Mouse (Mus musculus) neural tube, embryonic 12.5 days (tissue): ENCODE measurements around the gene Ccdc117. TPM values are rescaled to one million over a fixed set of nuclear protein-coding genes. Genes with fewer than 3 reads are reported as not detected.
"Not testable (repeated sequence)": the region's sequence is repeated elsewhere in the genome, so short reads cannot be mapped to it uniquely, and the experiment has no call there.

ENCODE experiments used
- ATAC-seq: fragments of 200-750 bp; cut with Nextera tagmentation; 2 replicates; pipeline ENCODE4 v1.8.0; 2017; ENCODE audit warnings: low read depth, mild to moderate bottlenecking, moderate TSS enrichment, moderate library complexity; ENCODE audit not compliant: low FRiP score
- H3K27ac ChIP-seq: fragments of 300-500 bp; sonication (generic); 2 replicates; pipeline ENCODE4 v1.5.1; 2016
- H3K27me3 ChIP-seq: fragments of 300-500 bp; sonication (generic); replicated peaks from 2 replicates; pipeline ENCODE4 v1.6.1; 2016; ENCODE audit warnings: mild to moderate bottlenecking
- H3K36me3 ChIP-seq: fragments of 300-500 bp; sonication (generic); 2 replicates; pipeline ENCODE4 v1.6.1; 2016; ENCODE audit warnings: mild to moderate bottlenecking
- H3K4me1 ChIP-seq: fragments of 300-500 bp; sonication (generic); 2 replicates; pipeline ENCODE4 v1.6.1; 2016
- H3K4me2 ChIP-seq: fragments of 300-500 bp; sonication (generic); replicated peaks from 2 replicates; pipeline ENCODE4 v1.6.1; 2016; ENCODE audit warnings: mild to moderate bottlenecking
- H3K4me3 ChIP-seq: fragments of 300-500 bp; sonication (generic); 2 replicates; pipeline ENCODE4 v1.5.1; 2016
- H3K9ac ChIP-seq: fragments of 300-500 bp; sonication (generic); 2 replicates; pipeline ENCODE4 v1.6.1; 2016; ENCODE audit warnings: mild to moderate bottlenecking
- H3K9me3 ChIP-seq: fragments of 300-500 bp; sonication (generic); 2 replicates; pipeline ENCODE4 v1.6.1; 2016; ENCODE audit warnings: mild to moderate bottlenecking
- WGBS: fragments of 180-500 bp; shearing (Covaris S2); methylation state at CpG from one replicate; pipeline ENCODE4 v1.1.7; 2016; 5-methylcytosine and 5-hydroxymethylcytosine counted together
- polyA plus RNA-seq: library from polyadenylated mRNA; unstranded; fragments of >200 nt; fragmentation: Nextera tagmentation; extraction: Ambion mirVana; gene quantifications from 2 replicates; pipeline ENCODE4 v1.2.1, GENCODE M21; 2016

Gene Ccdc117
- polyA plus RNA-seq, 1 experiment from 2014 or later = 22.3 TPM

- Histone ChIP-seq H3K9me3 (no peaks in the 10 kb centered on the region), H3K9ac (no peak overlapping the region), H3K4me1 (no peaks in the 10 kb centered on the region), H3K27me3 (no peaks in the 10 kb centered on the region), H3K4me3 (no peak overlapping the region), H3K27ac (no peak overlapping the region), H3K36me3 (no peaks in the 10 kb centered on the region), H3K4me2 (no peak overlapping the region)
- ATAC-seq = no peak
- 82% methylated on average over 13 of the region's 13 CpGs for WGBS
Observed at GRCm38 (mm10) chr11:5500903-5501741, 40.9 kb downstream of the Ccdc117 start.

- Histone ChIP-seq H3K9me3 (no peaks in the 10 kb centered on the region), H3K27me3 (no peaks in the 10 kb centered on the region), H3K4me3 (no peak overlapping the region), H3K9ac (no peak overlapping the region), H3K4me1 (no peaks in the 10 kb centered on the region), H3K27ac (no peak overlapping the region), H3K4me2 (no peak overlapping the region), H3K36me3 (no peaks in the 10 kb centered on the region)
- no peak for ATAC-seq
- WGBS = 92% methylated on average over 11 of the region's 11 CpGs
Observed at GRCm38 (mm10) chr11:5499961-5500644, 41.9 kb downstream of the Ccdc117 start.

- Histone ChIP-seq H3K4me1 (no peaks in the 10 kb centered on the region), H3K27ac (no peak overlapping the region), H3K4me3 (no peak overlapping the region), H3K4me2 (no peak overlapping the region), H3K27me3 (no peaks in the 10 kb centered on the region), H3K36me3 (no peaks in the 10 kb centered on the region), H3K9me3 (no peaks in the 10 kb centered on the region), H3K9ac (no peak overlapping the region)
- no peak for ATAC-seq
- WGBS = 83% methylated on average over 13 of the region's 13 CpGs
Observed at GRCm38 (mm10) chr11:5498931-5499661, 42.9 kb downstream of the Ccdc117 start.

- 75% methylated on average over 9 of the region's 9 CpGs for WGBS
- no peak overlapping the region for H3K4me2 ChIP-seq
- H3K36me3 ChIP-seq = no peaks in the 10 kb centered on the region
- H3K27ac ChIP-seq = no peak overlapping the region
- H3K9me3 ChIP-seq = no peaks in the 10 kb centered on the region
- no peak overlapping the region for H3K9ac ChIP-seq
- H3K27me3 ChIP-seq = no peaks in the 10 kb centered on the region
- H3K4me3 ChIP-seq = no peak overlapping the region
- no peak for ATAC-seq
- H3K4me1 ChIP-seq = no peaks in the 10 kb centered on the region
Observed at GRCm38 (mm10) chr11:5498422-5498821, 43.6 kb downstream of the Ccdc117 start.

- no peak overlapping the region for H3K4me3 ChIP-seq
- H3K27ac ChIP-seq = no peak overlapping the region
- H3K27me3 ChIP-seq = no peaks in the 10 kb centered on the region
- H3K4me2 ChIP-seq = no peak overlapping the region
- H3K9me3 ChIP-seq = no peaks in the 10 kb centered on the region
- no peak for ATAC-seq
- H3K36me3 ChIP-seq = no peaks in the 10 kb centered on the region
- H3K9ac ChIP-seq = no peak overlapping the region
- H3K4me1 ChIP-seq = no peaks in the 10 kb centered on the region
- WGBS = 93% methylated on average over 13 of the region's 13 CpGs
Observed at GRCm38 (mm10) chr11:5496559-5497248, 45.3 kb downstream of the Ccdc117 start.

GRCm38 (mm10) chr11:5495906-5496305 lies 46.1 kb downstream of the Ccdc117 start:
- no peak for ATAC-seq
- no peaks in the 10 kb centered on the region for H3K4me1 ChIP-seq
- H3K9me3 ChIP-seq = no peaks in the 10 kb centered on the region
- no peak overlapping the region for H3K27ac ChIP-seq
- no peak overlapping the region for H3K4me2 ChIP-seq
- H3K9ac ChIP-seq = no peak overlapping the region
- no peaks in the 10 kb centered on the region for H3K36me3 ChIP-seq
- 86% methylated on average over 5 of the region's 5 CpGs for WGBS
- no peaks in the 10 kb centered on the region for H3K27me3 ChIP-seq
- H3K4me3 ChIP-seq = no peak overlapping the region

GRCm38 (mm10) chr11:5495286-5495832 lies 46.6 kb downstream of the Ccdc117 start:
- H3K4me2 ChIP-seq = no peak overlapping the region
- no peak overlapping the region for H3K27ac ChIP-seq
- ATAC-seq = no peak
- H3K4me1 ChIP-seq = no peaks in the 10 kb centered on the region
- H3K9ac ChIP-seq = no peak overlapping the region
- 68% methylated on average over 12 of the region's 12 CpGs for WGBS
- H3K27me3 ChIP-seq = no peaks in the 10 kb centered on the region
- no peaks in the 10 kb centered on the region for H3K36me3 ChIP-seq
- no peak overlapping the region for H3K4me3 ChIP-seq
- H3K9me3 ChIP-seq = no peaks in the 10 kb centered on the region

GRCm38 (mm10) chr11:5493869-5494268 lies 48.1 kb downstream of the Ccdc117 start:
- H3K27ac ChIP-seq = no peak overlapping the region
- ATAC-seq = no peak
- 47% methylated on average over 2 of the region's 2 CpGs for WGBS
- no peak overlapping the region for H3K4me2 ChIP-seq
- no peak overlapping the region for H3K9ac ChIP-seq
- H3K9me3 ChIP-seq = no peaks in the 10 kb centered on the region
- no peak overlapping the region for H3K4me3 ChIP-seq
- no peaks in the 10 kb centered on the region for H3K36me3 ChIP-seq
- H3K27me3 ChIP-seq = no peaks in the 10 kb centered on the region
- H3K4me1 ChIP-seq = no peaks in the 10 kb centered on the region

- no peak overlapping the region for H3K4me3 ChIP-seq
- no peak overlapping the region for H3K4me2 ChIP-seq
- WGBS = 74% methylated on average over 7 of the region's 7 CpGs
- H3K36me3 ChIP-seq = no peaks in the 10 kb centered on the region
- no peaks in the 10 kb centered on the region for H3K4me1 ChIP-seq
- H3K9me3 ChIP-seq = no peaks in the 10 kb centered on the region
- H3K9ac ChIP-seq = no peak overlapping the region
- no peak overlapping the region for H3K27ac ChIP-seq
- H3K27me3 ChIP-seq = no peaks in the 10 kb centered on the region
- no peak for ATAC-seq
Observed at GRCm38 (mm10) chr11:5491912-5492311, 50.1 kb downstream of the Ccdc117 start.

GRCm38 (mm10) chr11:5490989-5491656 lies 50.9 kb downstream of the Ccdc117 start:
- 80% methylated on average over 10 of the region's 10 CpGs for WGBS
- H3K4me2 ChIP-seq = no peak overlapping the region
- no peaks in the 10 kb centered on the region for H3K27me3 ChIP-seq
- no peaks in the 10 kb centered on the region for H3K36me3 ChIP-seq
- H3K4me1 ChIP-seq = no peaks in the 10 kb centered on the region
- no peaks in the 10 kb centered on the region for H3K9me3 ChIP-seq
- no peak overlapping the region for H3K27ac ChIP-seq
- H3K4me3 ChIP-seq = no peak overlapping the region
- no peak for ATAC-seq
- no peak overlapping the region for H3K9ac ChIP-seq

- not testable (repeated sequence) for ATAC-seq, H3K36me3 ChIP-seq, H3K4me2 ChIP-seq, H3K27me3 ChIP-seq, H3K4me1 ChIP-seq, H3K9me3 ChIP-seq, H3K9ac ChIP-seq, H3K27ac ChIP-seq, H3K4me3 ChIP-seq
- 91% methylated on average over 10 of the region's 10 CpGs for WGBS
Observed at GRCm38 (mm10) chr11:5489433-5489832, 52.6 kb downstream of the Ccdc117 start.
